15 mouse cellular contexts compared by ENCODE assay signal in the genomic region with DNA sequence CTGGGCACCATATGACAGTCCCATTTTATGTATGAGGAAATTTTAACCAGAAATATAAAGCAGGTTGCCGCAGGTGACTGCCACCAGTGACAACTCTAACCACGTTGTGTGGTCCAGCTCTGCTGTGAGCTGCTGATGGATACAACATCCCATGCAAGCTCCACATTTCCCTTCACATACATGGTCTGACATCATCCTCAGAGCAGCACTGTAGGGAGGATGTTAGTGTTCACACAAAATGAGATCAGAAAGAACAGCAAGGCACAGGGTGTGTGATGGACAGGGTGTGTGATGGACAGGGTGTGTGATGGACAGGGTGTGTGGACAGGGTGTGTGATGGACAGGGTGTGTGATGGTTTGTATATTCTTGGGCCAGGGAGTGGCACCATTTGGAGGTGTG. TPM values are rescaled to one million over a fixed set of nuclear protein-coding genes. Genes with fewer than 3 reads are reported as not detected.
DNase-seq lines count a peak whose midpoint lies in the region; ATAC-seq and TF ChIP-seq lines count a peak whose summit lies in the region.
"Had no signal": no experiment of that assay in that cellular context is flagged by ENCODE, and none has a peak within 500 bp of the region (broad histone marks: within the 10 kb centered on the region; RNA-seq: fewer than 3 reads in every experiment).

No protein-coding gene starts in this region.

- TF ChIP-seq EP300 in heart, adult 2 months (IDR thresholded peaks at IDR 0.05; ENCODE audit: insufficient read depth, low read depth, low read length) = no peak

- DNase-seq in heart, adult 2 months = no peak
- peak; percentile 17 for DNase-seq in MN1 (ENCODE audit: low spot score)
- DNase-seq in cerebellum, adult 2 months = no peak
- no peak for DNase-seq in retina, embryonic 14.5 days (ENCODE audit: low spot score)

- H3K4me3 ChIP-seq in heart, adult 2 months = no peak overlapping the region
- no peak overlapping the region for H3K4me3 ChIP-seq in heart, embryonic 11.5 days (ENCODE audit: low read depth, low read length)
- no peak overlapping the region for H3K4me3 ChIP-seq in macrophage (ENCODE audit: inconsistent target)
- no peak overlapping the region for H3K4me3 ChIP-seq in cerebellum, adult 2 months (replicated peaks; ENCODE audit: insufficient read depth, low read depth, low read length)
- no peak overlapping the region for H3K4me3 ChIP-seq in forebrain, embryonic 15.5 days
- H3K4me3 ChIP-seq: embryonic facial prominence, embryonic 12.5 days; embryonic facial prominence, embryonic 15.5 days; heart, embryonic 10.5 days; hindbrain, embryonic 12.5 days; hindbrain, embryonic 15.5 days had no signal

- H3K27me3 ChIP-seq in heart, adult 2 months (ENCODE audit: control insufficient read depth, insufficient read depth, low read length) = no peaks in the 10 kb centered on the region
- peaks cover 2% of the 10 kb centered on the region; the same call in 1 of the 2 replicates for H3K27me3 ChIP-seq in heart, embryonic 11.5 days (ENCODE audit: control insufficient read depth, insufficient read depth, low read length)
- H3K27me3 ChIP-seq in cerebellum, adult 2 months (ENCODE audit: control insufficient read depth, insufficient read depth, low read length) = no peaks in the 10 kb centered on the region
- no peaks in the 10 kb centered on the region for H3K27me3 ChIP-seq in forebrain, embryonic 15.5 days
- H3K27me3 ChIP-seq: embryonic facial prominence, embryonic 12.5 days; embryonic facial prominence, embryonic 15.5 days; hindbrain, embryonic 12.5 days; hindbrain, embryonic 15.5 days had no signal

- H3K36me3 ChIP-seq in heart, adult 2 months (ENCODE audit: control insufficient read depth, insufficient read depth, low read length) = no peaks in the 10 kb centered on the region
- no peaks in the 10 kb centered on the region for H3K36me3 ChIP-seq in heart, embryonic 11.5 days (ENCODE audit: control insufficient read depth, insufficient read depth, low read length)
- H3K36me3 ChIP-seq in macrophage (ENCODE audit: inconsistent target) = no peaks in the 10 kb centered on the region
- H3K36me3 ChIP-seq in forebrain, embryonic 15.5 days = no peaks in the 10 kb centered on the region
- H3K36me3 ChIP-seq: embryonic facial prominence, embryonic 12.5 days; embryonic facial prominence, embryonic 15.5 days; heart, embryonic 10.5 days; hindbrain, embryonic 12.5 days; hindbrain, embryonic 15.5 days had no signal

- WGBS in heart, adult 2 months = 86% methylated on average over 2 of the region's 2 CpGs
- WGBS in heart, embryonic 11.5 days (ENCODE audit: insufficient replicate concordance) = 75% methylated on average over 2 of the region's 2 CpGs
- 100% methylated on average over 2 of the region's 2 CpGs for WGBS in macrophage (ENCODE audit: missing documents)
- 76% methylated on average over 2 of the region's 2 CpGs for WGBS in cerebellum, adult 2 months
- 78% methylated on average over 2 of the region's 2 CpGs for WGBS in forebrain, embryonic 15.5 days

- H3K27ac ChIP-seq in heart, adult 2 months = peak overlapping the region; percentile 75
- no peak overlapping the region for H3K27ac ChIP-seq in heart, embryonic 11.5 days (ENCODE audit: low read depth, low read length)
- H3K27ac ChIP-seq in macrophage = peak overlapping the region; percentile 80
- H3K27ac ChIP-seq in cerebellum, adult 2 months (ENCODE audit: insufficient read depth, low read length) = no peak overlapping the region
- H3K27ac ChIP-seq in forebrain, embryonic 15.5 days (replicated peaks) = no peak overlapping the region
- H3K27ac ChIP-seq: embryonic facial prominence, embryonic 12.5 days; embryonic facial prominence, embryonic 15.5 days; heart, embryonic 10.5 days; hindbrain, embryonic 12.5 days; hindbrain, embryonic 15.5 days had no signal

- no peak overlapping the region for H3K9ac ChIP-seq in heart, adult 2 months (ENCODE audit: low read depth, low read length)
- no peak overlapping the region for H3K9ac ChIP-seq in heart, embryonic 11.5 days (ENCODE audit: low read depth, low read length)
- no peak overlapping the region for H3K9ac ChIP-seq in forebrain, embryonic 15.5 days (replicated peaks)
- H3K9ac ChIP-seq: embryonic facial prominence, embryonic 12.5 days; embryonic facial prominence, embryonic 15.5 days; hindbrain, embryonic 12.5 days; hindbrain, embryonic 15.5 days had no signal

- no peak overlapping the region for H3K4me2 ChIP-seq in heart, embryonic 11.5 days
- H3K4me2 ChIP-seq in forebrain, embryonic 15.5 days (replicated peaks) = no peak overlapping the region
- H3K4me2 ChIP-seq: embryonic facial prominence, embryonic 12.5 days; embryonic facial prominence, embryonic 15.5 days; hindbrain, embryonic 12.5 days; hindbrain, embryonic 15.5 days had no signal

- H3K79me2 ChIP-seq in heart, adult 2 months (replicated peaks; ENCODE audit: control insufficient read depth, insufficient read depth, low read length) = no peaks in the 10 kb centered on the region
- no peaks in the 10 kb centered on the region for H3K79me2 ChIP-seq in macrophage (ENCODE audit: inconsistent target)

- peaks cover 6% of the 10 kb centered on the region; the same call in 1 of the 2 replicates for H3K4me1 ChIP-seq in heart, adult 2 months (ENCODE audit: control insufficient read depth, insufficient read depth, low read length)
- peaks cover 3% of the 10 kb centered on the region; the same call in 1 of the 2 replicates for H3K4me1 ChIP-seq in heart, embryonic 11.5 days (ENCODE audit: control insufficient read depth, insufficient read depth, low read length)
- peaks cover 27% of the 10 kb centered on the region for H3K4me1 ChIP-seq in cerebellum, adult 2 months (ENCODE audit: control insufficient read depth, insufficient read depth, low read length)
- H3K4me1 ChIP-seq in forebrain, embryonic 15.5 days = no peaks in the 10 kb centered on the region
- H3K4me1 ChIP-seq: embryonic facial prominence, embryonic 12.5 days; hindbrain, embryonic 12.5 days had no signal

- no peak for TF ChIP-seq CTCF in heart, adult 2 months (IDR thresholded peaks at IDR 0.05)
- TF ChIP-seq CTCF in cerebellum, adult 2 months (IDR thresholded peaks at IDR 0.05; ENCODE audit: borderline replicate concordance, insufficient read depth, low read depth, low read length) = no peak

- intact Hi-C loops in heart, adult 2 months (cut with DNase I) = no loop called here

- ATAC-seq in heart, embryonic 11.5 days (replicated peaks; ENCODE audit: insufficient number of reproducible peaks, low FRiP score, low TSS enrichment) = no peak
- no peak for ATAC-seq in forebrain, embryonic 15.5 days (replicated peaks)
- ATAC-seq: activated CD4-positive, CD25-positive, alpha-beta regulatory T cell, adult 4 months; CD4-positive, CD25-positive, alpha-beta regulatory T cell, adult 4 months; forebrain, embryonic 16.5 days had no signal

- no peaks in the 10 kb centered on the region for H3K9me3 ChIP-seq in heart, embryonic 11.5 days (replicated peaks; ENCODE audit: control insufficient read depth, low read length)
- H3K9me3 ChIP-seq in forebrain, embryonic 15.5 days = no peaks in the 10 kb centered on the region
- H3K9me3 ChIP-seq: embryonic facial prominence, embryonic 12.5 days; embryonic facial prominence, embryonic 15.5 days; heart, embryonic 10.5 days; hindbrain, embryonic 12.5 days; hindbrain, embryonic 15.5 days had no signal

- no peak for TF ChIP-seq POLR2A in heart, adult 2 months (IDR thresholded peaks at IDR 0.05; ENCODE audit: insufficient read depth, low read depth, low read length)
- TF ChIP-seq POLR2A in cerebellum, adult 2 months (IDR thresholded peaks at IDR 0.05; ENCODE audit: borderline replicate concordance, insufficient read depth, low read length) = no peak

RNA-seq across cellular contexts. Expression of gene Nenf, which starts 24.9 kb away (rescaled TPM):
- total RNA-seq in heart, adult 2 months (2021) = 100 to 1,000 TPM in 1 of 2 experiments, 10 to 100 TPM in 1; 95.9 to 107 TPM
- 139 and 182 TPM in 2 replicates for polyA plus RNA-seq in heart, adult 2 months (2012; rRNA removed)
- polyA plus RNA-seq in heart, embryonic 11.5 days (2014; fragmentation: Nextera tagmentation; extraction: Ambion mirVana) = 106 and 111 TPM in 2 replicates
- total RNA-seq in macrophage (2018; cell fraction: chromatin; rRNA removed) = 10 to 100 TPM in 1 of 26 experiments, 1 to 10 TPM in 14, not detected in 11; 1.4 to 13.4 (median 2.5) TPM
- 10 to 100 TPM; 48.8 to 69.1 (median 56.8) TPM for total RNA-seq in macrophage (2018; cell fraction: cytosol; rRNA removed)
- 10 to 100 TPM in 18 of 26 experiments, 1 to 10 TPM in 8; 3.8 to 23.1 (median 13.1) TPM for total RNA-seq in macrophage (2018; cell fraction: nucleus; rRNA removed)
- polyA plus RNA-seq in macrophage (2018) = 30.8 to 55.9 TPM (median 45.1 TPM) in 3 replicates
- polyA plus RNA-seq in cerebellum, adult 2 months (2012; rRNA removed) = 150 and 156 TPM in 2 replicates
- polyA plus RNA-seq in forebrain, embryonic 15.5 days (2015; fragmentation: Nextera tagmentation; extraction: Ambion mirVana) = 100 and 106 TPM in 2 replicates

RNA-seq across cellular contexts. Expression of gene Tmem206, which starts 32.7 kb away (rescaled TPM):
- total RNA-seq in heart, adult 2 months (2021) = 1 to 10 TPM; 3.3 to 3.6 TPM
- 3.9 and 6.0 TPM in 2 replicates for polyA plus RNA-seq in heart, adult 2 months (2012; rRNA removed)
- polyA plus RNA-seq in heart, embryonic 11.5 days (2014; fragmentation: Nextera tagmentation; extraction: Ambion mirVana) = 18.7 and 19.0 TPM in 2 replicates
- total RNA-seq in macrophage (2018; cell fraction: chromatin; rRNA removed) = 10 to 100 TPM in 23 of 26 experiments, 1 to 10 TPM in 3; 5.9 to 95.6 (median 32.8) TPM
- 10 to 100 TPM; 37.3 to 87.6 (median 63.9) TPM for total RNA-seq in macrophage (2018; cell fraction: cytosol; rRNA removed)
- total RNA-seq in macrophage (2018; cell fraction: nucleus; rRNA removed) = 100 to 1,000 TPM in 9 of 26 experiments, 10 to 100 TPM in 17; 18.7 to 147 (median 77.3) TPM
- polyA plus RNA-seq in macrophage (2018) = 54.6 to 94.7 TPM (median 76.4 TPM) in 3 replicates
- 11.5 and 13.4 TPM in 2 replicates for polyA plus RNA-seq in cerebellum, adult 2 months (2012; rRNA removed)
- 53.1 and 54.0 TPM in 2 replicates for polyA plus RNA-seq in forebrain, embryonic 15.5 days (2015; fragmentation: Nextera tagmentation; extraction: Ambion mirVana)

Comparison
In these comparisons a context has a peak if more than half of its experiments do, and no peak if none do; other contexts are left out.
1. H3K27ac ChIP-seq: peak in heart, adult 2 months (single experiment) and macrophage (single experiment); none in heart, embryonic 11.5 days (single experiment), cerebellum, adult 2 months (single experiment) and forebrain, embryonic 15.5 days (single experiment).